Mouse (Mus musculus): ENCODE measurements around the gene Hadhb.

The Hadhb gene

GRCm38 (mm10) chr5:30154474-30155394, at the start of gene Hadhb, which contains the start of gene Hadha:
TSS of gene Hadhb (plus strand) at chr5:30155248.
TSS of gene Hadha (minus strand) at chr5:30155162.
- peak; percentile 82 to 94 for DNase-seq (ENCODE audit: low read depth in 1 of 2, low spot score in 2 of 2)

- no peak for DNase-seq (ENCODE audit: low read depth in 1 of 2, low spot score in 2 of 2)
These were observed 49.3 kb upstream of the Hadhb start, which contains the start of gene 3110082J24Rik for GRCm38 (mm10) chr5:30105668-30106300. TSS of gene 3110082J24Rik (minus strand) at chr5:30106086.

GRCm38 (mm10) chr5:30106756-30107155, 48.3 kb upstream of the Hadhb start:
- DNase-seq (ENCODE audit: low read depth in 1 of 2, low spot score in 2 of 2) = no peak

- no peak for DNase-seq (ENCODE audit: low read depth in 1 of 2, low spot score in 2 of 2)
These were observed 47.9 kb upstream of the Hadhb start for GRCm38 (mm10) chr5:30107186-30107585.

GRCm38 (mm10) chr5:30107611-30108041, 47.4 kb upstream of the Hadhb start:
- no peak for DNase-seq (ENCODE audit: low read depth in 1 of 2, low spot score in 2 of 2)

- DNase-seq (ENCODE audit: low read depth in 1 of 2, low spot score in 2 of 2) = no peak
These were observed 46.8 kb upstream of the Hadhb start for GRCm38 (mm10) chr5:30108233-30108632.

- DNase-seq (ENCODE audit: low read depth in 1 of 2, low spot score in 2 of 2) = no peak
These were observed 45.1 kb upstream of the Hadhb start for GRCm38 (mm10) chr5:30109899-30110298.

- no peak for DNase-seq (ENCODE audit: low read depth in 1 of 2, low spot score in 2 of 2)
These were observed 44.5 kb upstream of the Hadhb start for GRCm38 (mm10) chr5:30110371-30111060.

- no peak for DNase-seq (ENCODE audit: low read depth in 1 of 2, low spot score in 2 of 2)
These were observed 43.9 kb upstream of the Hadhb start for GRCm38 (mm10) chr5:30111126-30111525.

GRCm38 (mm10) chr5:30111771-30112170, 43.3 kb upstream of the Hadhb start:
- no peak for DNase-seq (ENCODE audit: low read depth in 1 of 2, low spot score in 2 of 2)

GRCm38 (mm10) chr5:30112533-30113068, 42.4 kb upstream of the Hadhb start:
- DNase-seq (ENCODE audit: low read depth in 1 of 2, low spot score in 2 of 2) = no peak

GRCm38 (mm10) chr5:30113881-30114760, 40.9 kb upstream of the Hadhb start:
- DNase-seq (ENCODE audit: low read depth in 1 of 2, low spot score in 2 of 2) = peak in 1 of 2 experiments; percentile 13

- no peak for DNase-seq (ENCODE audit: low read depth in 1 of 2, low spot score in 2 of 2)
These were observed 40.3 kb upstream of the Hadhb start for GRCm38 (mm10) chr5:30114761-30115140.

- no peak for DNase-seq (ENCODE audit: low read depth in 1 of 2, low spot score in 2 of 2)
These were observed 39.3 kb upstream of the Hadhb start for GRCm38 (mm10) chr5:30115718-30116117.

- DNase-seq (ENCODE audit: low read depth in 1 of 2, low spot score in 2 of 2) = no peak
These were observed 37.0 kb upstream of the Hadhb start for GRCm38 (mm10) chr5:30118018-30118417.

GRCm38 (mm10) chr5:30119163-30119562, 35.9 kb upstream of the Hadhb start:
- DNase-seq (ENCODE audit: low read depth in 1 of 2, low spot score in 2 of 2) = no peak

GRCm38 (mm10) chr5:30120106-30120505, 34.9 kb upstream of the Hadhb start:
- DNase-seq (ENCODE audit: low read depth in 1 of 2, low spot score in 2 of 2) = no peak

- no peak for DNase-seq (ENCODE audit: low read depth in 1 of 2, low spot score in 2 of 2)
These were observed 32.6 kb upstream of the Hadhb start for GRCm38 (mm10) chr5:30122481-30122880.

GRCm38 (mm10) chr5:30125587-30125986, 29.5 kb upstream of the Hadhb start:
- DNase-seq (ENCODE audit: low read depth in 1 of 2, low spot score in 2 of 2) = no peak

- DNase-seq (ENCODE audit: low read depth in 1 of 2, low spot score in 2 of 2) = no peak
These were observed 28.3 kb upstream of the Hadhb start for GRCm38 (mm10) chr5:30126756-30127155.
